Mouse (Mus musculus) megakaryocyte, embryonic 14.5 days (primary cell): ENCODE measurements around the gene Mak. TPM values are rescaled to one million over a fixed set of nuclear protein-coding genes. Genes with fewer than 3 reads are reported as not detected.

Experiments
- H3K27me3 ChIP-seq: replicated peaks from 2 replicates; pipeline ENCODE3; 2012; ENCODE audit warnings: inconsistent platforms
- H3K36me3 ChIP-seq: replicated peaks from 2 replicates; pipeline ENCODE3; 2012; ENCODE audit warnings: low read length, inconsistent platforms, mixed read lengths
- H3K4me1 ChIP-seq: 2 replicates; pipeline ENCODE4 v1.6.1; 2012; ENCODE audit warnings: inconsistent platforms
- H3K4me3 ChIP-seq: replicated peaks from 2 replicates; pipeline ENCODE3; 2012; ENCODE audit warnings: moderate library complexity, mild to moderate bottlenecking, inconsistent platforms
- H3K9me3 ChIP-seq: 2 replicates; pipeline ENCODE4 v1.6.1; 2012; ENCODE audit warnings: inconsistent platforms
- FLI1 ChIP-seq: IDR thresholded peaks from 2 replicates; pipeline ENCODE4 v1.6.1; 2012; ENCODE audit warnings: low read length, inconsistent platforms, mixed read lengths
- GATA1 ChIP-seq: IDR thresholded peaks from 3 replicates; pipeline ENCODE4 v1.6.1; 2012; ENCODE audit warnings: mixed read lengths, low read length, inconsistent platforms, borderline replicate concordance
- polyA plus RNA-seq: library from polyadenylated mRNA; stranded (reverse); fragments of >175 nt; gene quantifications from 2 replicates; pipeline ENCODE4 v1.2.3, GENCODE M21; 2012; ENCODE audit warnings: low replicate concordance; ENCODE audit not compliant: insufficient read depth

Mak gene
- polyA plus RNA-seq, 1 experiment = not detected

DNA sequence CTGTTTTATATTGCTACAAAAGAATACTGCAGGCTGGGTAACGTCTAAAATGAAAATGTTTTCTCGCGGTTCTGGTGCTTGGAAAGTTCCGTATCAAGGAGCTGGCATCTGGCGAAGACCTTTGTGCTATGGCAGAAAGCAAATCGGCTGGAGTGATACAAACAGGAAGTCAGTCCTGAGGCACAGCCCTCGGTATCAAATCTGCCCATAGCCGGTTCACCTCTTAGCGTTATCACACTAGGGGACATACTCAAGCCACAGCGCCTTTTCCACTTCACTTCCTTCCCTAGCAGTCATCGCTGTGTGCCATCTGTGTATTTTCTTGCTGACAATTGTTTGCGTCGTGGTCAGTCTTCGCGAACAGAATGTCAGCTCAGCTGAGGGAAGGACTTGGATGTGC lies 18.8 kb upstream of the Mak start:
- Histone ChIP-seq H3K36me3 (no peaks in the 10 kb centered on the region), H3K4me3 (peak overlapping the region; percentile 35), H3K4me1 (peaks cover 5% of the 10 kb centered on the region; the same call in 1 of the 2 replicates), H3K9me3 (peaks cover 8% of the 10 kb centered on the region), H3K27me3 (peaks cover 12% of the 10 kb centered on the region)
- TF ChIP-seq GATA1 = no peak
- no peak for TF ChIP-seq FLI1

DNA sequence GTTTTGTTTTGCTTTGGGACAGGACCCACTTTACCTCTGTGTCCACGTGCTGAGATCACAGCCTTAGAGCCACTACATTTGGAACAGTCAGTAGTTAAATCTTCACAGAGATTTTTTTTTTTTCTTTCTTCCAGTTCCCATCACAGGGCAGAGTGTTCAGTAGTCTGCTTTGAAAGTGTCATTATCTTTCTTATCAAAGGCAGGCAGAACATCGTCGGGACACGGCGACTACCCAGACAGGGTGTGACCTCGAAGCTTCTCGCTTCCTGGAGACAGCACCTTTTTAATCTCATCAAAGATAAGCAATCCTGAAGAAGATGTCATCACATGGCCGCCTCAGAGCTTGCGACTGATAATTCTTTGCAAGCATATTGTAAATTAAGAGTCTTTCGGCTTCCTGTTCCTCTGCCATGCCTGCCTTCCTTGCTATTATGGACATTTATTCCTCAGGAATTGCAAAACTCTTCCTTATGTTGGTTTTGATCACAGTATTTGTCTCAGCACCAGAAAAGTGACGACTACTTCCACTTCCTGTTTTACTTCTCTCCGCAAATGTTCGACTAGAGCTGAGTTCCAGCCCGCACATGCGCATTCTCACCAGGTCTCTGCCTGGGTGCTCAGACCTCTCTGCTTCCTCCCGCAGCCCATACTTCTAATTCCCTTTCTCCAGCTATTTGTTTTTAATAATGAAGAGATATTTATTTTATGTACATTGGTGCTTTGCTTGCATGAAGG lies 18.0 kb upstream of the Mak start:
- TF ChIP-seq GATA1 (no peak), FLI1 (no peak)
- H3K4me1 ChIP-seq = peaks cover 5% of the 10 kb centered on the region; the same call in 1 of the 2 replicates
- peaks cover 13% of the 10 kb centered on the region for H3K27me3 ChIP-seq
- H3K4me3 ChIP-seq = no peak overlapping the region
- peaks cover 8% of the 10 kb centered on the region for H3K9me3 ChIP-seq
- no peaks in the 10 kb centered on the region for H3K36me3 ChIP-seq

DNA sequence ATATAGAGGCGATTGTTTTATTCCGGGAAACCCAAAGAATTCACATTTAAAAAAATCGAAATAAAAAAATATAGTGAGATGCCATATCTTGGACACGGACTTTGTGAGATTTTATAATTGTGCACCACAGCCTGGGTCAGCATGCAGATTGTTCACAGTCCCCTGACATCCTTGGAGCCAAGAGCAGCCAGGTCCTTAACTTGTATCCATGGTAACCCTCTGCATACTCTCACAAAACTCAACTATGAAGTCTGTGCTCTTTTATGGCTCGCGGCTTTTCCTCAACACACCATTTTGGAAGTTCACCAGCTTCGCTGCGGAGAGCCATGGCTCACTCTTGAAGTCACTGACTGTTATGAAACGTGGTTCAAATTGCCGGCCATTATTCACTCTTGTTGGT lies 14.7 kb upstream of the Mak start:
- H3K4me1 ChIP-seq = peaks cover 8% of the 10 kb centered on the region; the same call in 1 of the 2 replicates
- H3K9me3 ChIP-seq = no peaks in the 10 kb centered on the region
- H3K4me3 ChIP-seq = no peak overlapping the region
- H3K36me3 ChIP-seq = no peaks in the 10 kb centered on the region
- TF ChIP-seq FLI1 = no peak
- peaks cover 19% of the 10 kb centered on the region for H3K27me3 ChIP-seq

DNA sequence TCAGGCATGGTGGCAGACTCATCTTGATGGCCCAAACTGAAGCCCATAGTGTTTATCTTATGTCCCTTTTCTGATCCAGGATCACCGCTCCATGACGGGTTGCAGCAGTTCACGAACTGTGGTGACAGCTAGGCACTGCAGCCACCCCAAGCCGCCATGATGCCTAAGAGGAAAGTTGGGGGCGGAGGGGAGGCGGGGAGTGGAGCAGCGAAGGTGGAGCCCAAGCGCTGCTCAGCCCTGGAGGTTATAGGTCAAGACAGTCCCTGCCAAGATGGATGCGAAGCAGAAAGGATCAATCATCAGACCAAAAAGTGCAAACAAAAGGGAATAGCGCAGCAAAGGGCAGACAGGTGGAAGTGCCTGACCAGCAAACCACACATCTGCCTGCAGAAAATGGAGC lies 11.8 kb upstream of the Mak start:
- Histone ChIP-seq H3K4me3 (peak overlapping the region; percentile 5), H3K9me3 (no peaks in the 10 kb centered on the region), H3K27me3 (peaks cover 22% of the 10 kb centered on the region), H3K4me1 (0 out of 2 replicates have a peak, but pooled peaks cover 3% of the 10 kb centered on the region), H3K36me3 (no peaks in the 10 kb centered on the region)
- TF ChIP-seq GATA1 (no peak), FLI1 (no peak)

DNA sequence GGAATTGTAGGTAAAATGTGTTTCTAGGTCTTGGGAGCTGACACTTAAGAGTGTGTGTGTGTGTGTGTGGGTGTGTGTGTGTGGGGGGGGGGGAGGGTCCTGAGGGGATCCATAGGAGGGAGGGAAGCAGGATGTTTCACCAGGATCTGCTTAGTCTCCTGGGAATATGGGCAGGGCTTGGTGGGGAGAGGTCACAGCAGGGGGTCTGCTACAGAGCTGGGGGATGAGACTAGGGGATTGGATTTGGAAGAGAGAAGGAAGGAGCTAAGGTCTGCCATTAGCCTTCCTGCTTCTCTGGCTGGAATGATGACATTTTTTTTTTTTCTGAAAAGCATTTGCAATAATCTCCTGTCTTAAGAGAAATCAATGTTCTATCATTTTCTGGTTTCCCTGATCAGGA lies 9.2 kb upstream of the Mak start:
- H3K36me3 ChIP-seq = no peaks in the 10 kb centered on the region
- TF ChIP-seq GATA1 = no peak
- no peak for TF ChIP-seq FLI1
- H3K9me3 ChIP-seq = no peaks in the 10 kb centered on the region
- H3K4me3 ChIP-seq = no peak overlapping the region
- H3K27me3 ChIP-seq = peaks cover 25% of the 10 kb centered on the region
- H3K4me1 ChIP-seq = 0 out of 2 replicates have a peak, but pooled peaks cover 3% of the 10 kb centered on the region

DNA sequence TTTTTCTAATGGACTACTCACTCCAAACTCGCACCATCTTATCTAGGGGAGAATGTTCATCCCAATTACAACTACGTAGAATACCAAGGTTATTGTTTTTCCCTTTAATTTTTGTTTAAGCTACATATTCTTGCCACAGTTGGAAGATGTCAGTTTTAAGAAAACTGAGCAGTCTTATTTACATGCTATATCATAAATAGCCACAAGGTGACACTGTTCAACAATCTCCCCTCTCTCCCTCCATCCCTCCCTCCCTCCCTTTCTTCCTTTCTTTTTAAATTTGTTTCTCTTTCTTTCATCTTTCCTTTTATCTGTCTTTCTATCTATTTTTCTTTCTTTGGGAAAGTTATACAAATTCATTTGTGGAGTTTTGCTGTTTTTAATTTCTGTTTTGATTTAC lies 5.6 kb upstream of the Mak start:
- no peak for TF ChIP-seq GATA1
- no peak for TF ChIP-seq FLI1
- H3K9me3 ChIP-seq = no peaks in the 10 kb centered on the region
- peaks cover 34% of the 10 kb centered on the region for H3K27me3 ChIP-seq
- no peak overlapping the region for H3K4me3 ChIP-seq
- H3K36me3 ChIP-seq = no peaks in the 10 kb centered on the region
- peaks cover 2% of the 10 kb centered on the region; the same call in 1 of the 2 replicates for H3K4me1 ChIP-seq

DNA sequence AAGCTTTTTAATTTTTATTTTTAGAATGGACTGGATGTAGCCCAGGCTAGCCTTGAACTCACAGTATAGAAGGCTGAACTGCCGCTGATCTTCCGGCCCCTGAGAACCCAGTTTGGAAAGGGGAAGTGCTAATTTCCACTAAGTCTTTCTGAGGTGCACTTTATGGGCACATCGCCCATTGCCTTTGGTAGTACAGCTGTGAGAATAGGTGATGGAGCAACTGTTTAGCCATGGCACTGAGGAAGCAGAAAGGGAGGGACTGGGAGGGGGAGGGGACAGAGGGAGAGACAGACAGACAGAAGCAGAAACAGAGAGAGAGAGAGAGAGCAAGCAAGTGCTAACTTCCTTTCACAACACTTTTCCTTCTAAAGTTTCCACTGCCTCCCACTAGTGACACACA lies 5.0 kb upstream of the Mak start:
- TF ChIP-seq GATA1 = no peak
- no peak for TF ChIP-seq FLI1
- H3K27me3 ChIP-seq = peaks cover 38% of the 10 kb centered on the region
- H3K9me3 ChIP-seq = no peaks in the 10 kb centered on the region
- no peak overlapping the region for H3K4me3 ChIP-seq
- no peaks in the 10 kb centered on the region for H3K36me3 ChIP-seq
- peaks cover 6% of the 10 kb centered on the region for H3K4me1 ChIP-seq

DNA sequence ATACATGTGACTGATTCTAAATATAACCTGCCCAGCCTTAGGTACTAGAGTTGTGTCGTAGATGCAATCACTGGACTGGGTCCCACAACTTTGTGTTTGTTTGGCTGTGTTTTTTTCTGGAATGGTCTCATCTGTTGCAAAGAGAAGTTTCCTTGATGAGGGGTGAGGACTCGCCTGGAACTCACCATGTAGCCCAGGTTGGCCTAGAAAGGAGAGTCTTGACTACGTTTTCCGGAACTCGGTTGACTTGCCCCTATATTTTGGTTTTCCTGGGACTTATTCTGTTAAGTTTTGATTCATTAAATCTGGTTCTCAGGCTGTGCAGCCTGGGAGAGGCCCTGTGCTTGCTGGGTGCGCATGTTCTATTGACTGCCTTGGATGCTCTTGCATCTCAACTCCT lies 1.2 kb upstream of the Mak start:
- no peak for TF ChIP-seq GATA1
- TF ChIP-seq FLI1 = no peak
- Histone ChIP-seq H3K36me3 (no peaks in the 10 kb centered on the region), H3K9me3 (no peaks in the 10 kb centered on the region), H3K27me3 (peaks cover 61% of the 10 kb centered on the region), H3K4me3 (no peak overlapping the region), H3K4me1 (peaks cover 15% of the 10 kb centered on the region)

DNA sequence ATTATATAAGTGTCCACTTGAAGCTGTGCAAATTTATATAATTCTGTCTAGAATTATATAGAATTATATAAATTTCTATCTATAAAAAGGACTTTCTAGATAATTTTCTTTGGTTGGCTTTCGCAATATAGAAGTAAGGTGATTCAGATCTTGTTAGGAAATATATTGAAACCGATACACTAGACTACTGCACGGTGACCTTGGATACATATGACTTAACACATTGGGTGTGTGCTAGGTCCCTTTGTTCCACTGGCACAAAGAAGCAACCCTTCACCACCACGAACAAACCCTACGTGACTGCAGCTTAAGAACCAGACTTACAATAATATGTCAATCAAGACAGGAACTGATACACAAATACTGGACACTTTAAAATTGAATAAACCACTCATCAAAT lies 353 bp upstream of the Mak start:
- Histone ChIP-seq H3K4me1 (peaks cover 15% of the 10 kb centered on the region), H3K27me3 (peaks cover 61% of the 10 kb centered on the region), H3K36me3 (no peaks in the 10 kb centered on the region), H3K9me3 (no peaks in the 10 kb centered on the region), H3K4me3 (no peak overlapping the region)
- no peak for TF ChIP-seq FLI1
- TF ChIP-seq GATA1 = no peak

DNA sequence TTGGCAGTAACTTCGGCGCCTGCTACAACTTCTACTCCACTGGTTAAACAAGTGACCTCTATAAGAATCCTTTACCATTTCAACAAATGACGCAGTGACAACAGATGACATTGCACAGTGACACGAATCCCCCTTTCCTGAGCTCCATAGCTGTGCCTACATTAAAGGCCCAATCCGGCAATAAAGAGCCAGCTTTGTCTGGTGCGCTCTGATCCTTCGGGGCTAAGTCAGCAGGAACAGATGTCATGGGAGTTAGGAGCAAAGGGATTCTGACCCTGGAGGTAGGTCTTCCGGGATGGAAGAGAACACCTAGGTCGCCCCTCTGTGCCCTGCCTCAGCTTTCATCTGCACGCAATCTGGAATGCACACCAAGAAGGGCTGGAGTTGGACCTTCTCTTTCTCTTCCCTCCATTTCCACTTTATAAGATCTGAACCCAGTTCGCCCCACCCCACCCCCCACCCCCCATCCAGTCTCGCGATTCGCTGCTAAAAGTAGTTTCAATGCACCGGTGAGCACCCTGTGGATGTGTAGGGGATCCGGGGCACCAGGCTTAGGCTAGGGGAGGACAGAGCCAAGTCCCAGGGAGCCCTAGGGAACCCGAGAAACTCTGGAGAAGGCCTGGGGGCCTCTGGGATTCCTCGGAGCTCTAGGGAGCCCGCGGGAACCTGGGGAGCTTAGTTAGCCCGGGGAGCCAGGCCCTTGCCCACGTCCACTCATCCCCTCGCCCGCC lies 651 bp downstream of the Mak start:
- peak overlapping the region; percentile 89 for H3K4me3 ChIP-seq
- no peaks in the 10 kb centered on the region for H3K9me3 ChIP-seq
- H3K27me3 ChIP-seq = peaks cover 61% of the 10 kb centered on the region
- no peak for TF ChIP-seq FLI1
- TF ChIP-seq GATA1 = no peak
- H3K36me3 ChIP-seq = no peaks in the 10 kb centered on the region
- H3K4me1 ChIP-seq = peaks cover 15% of the 10 kb centered on the region
